Mouse (Mus musculus) cortical plate, adult 2 months (tissue): ENCODE data around the gene Emx2.

Source experiments
- CTCF ChIP-seq: fragments of 200-500 bp; IDR thresholded peaks from 2 replicates; pipeline ENCODE4 v1.5.1; 2011; ENCODE audit warnings: mild to moderate bottlenecking, control low read depth, low read length; ENCODE audit not compliant: insufficient read depth; ENCODE audit errors: extremely low read depth
- POLR2A ChIP-seq: fragments of 200-500 bp; IDR thresholded peaks from 2 replicates; pipeline ENCODE4 v1.6.1; 2011; ENCODE audit warnings: mild to moderate bottlenecking, low read length, control low read depth; ENCODE audit not compliant: insufficient read depth; ENCODE audit errors: extremely low read depth

- no peak for TF ChIP-seq CTCF
- no peak for TF ChIP-seq POLR2A
Measured at GRCm38 (mm10) chr19:59467413-59468064, 9.4 kb downstream of the Emx2 start.
